Mouse (Mus musculus) myocyte (in vitro differentiated cells): Measurements from ENCODE around the gene Hist1h1c. TPM values are rescaled to one million over a fixed set of nuclear protein-coding genes. Genes with fewer than 3 reads are reported as not detected.
"Not testable (repeated sequence)": the region's sequence is repeated elsewhere in the genome, so short reads cannot be mapped to it uniquely, and the experiment has no call there.

Experiments used
- H3K27me3 ChIP-seq: one replicate; pipeline ENCODE4 v1.6.1; 2011; ENCODE audit not compliant: control insufficient read depth, insufficient read depth, insufficient read length
- H3K36me3 ChIP-seq: one replicate; pipeline ENCODE4 v1.6.1; 2011; ENCODE audit not compliant: control insufficient read depth, insufficient read depth
- H3K4me2 ChIP-seq: one replicate; pipeline ENCODE4 v1.6.1; 2011; ENCODE audit warnings: low read depth, control low read depth
- H3K4me3 ChIP-seq: one replicate; pipeline ENCODE4 v1.5.1; 2011; ENCODE audit warnings: mild to moderate bottlenecking, control low read depth, moderate library complexity
- H3K79me2 ChIP-seq: one replicate; pipeline ENCODE4 v1.6.1; 2011; ENCODE audit not compliant: control insufficient read depth, insufficient read depth
- H3ac ChIP-seq: one replicate; pipeline ENCODE4 v1.6.1; 2011; ENCODE audit not compliant: control insufficient read depth, insufficient read length
- CEBPB ChIP-seq: IDR thresholded peaks from 2 replicates; pipeline ENCODE4 v1.6.1; 2011; ENCODE audit warnings: mild to moderate bottlenecking, moderate library complexity; ENCODE audit not compliant: poor library complexity, insufficient read depth, severe bottlenecking
- E2F4 ChIP-seq: IDR thresholded peaks from one replicate; pipeline ENCODE4 v1.6.1; 2011; ENCODE audit warnings: mild to moderate bottlenecking, control low read depth, moderate library complexity; ENCODE audit not compliant: insufficient read depth
- MAX ChIP-seq: IDR thresholded peaks from one replicate; pipeline ENCODE4 v1.6.1; 2011; ENCODE audit warnings: low read depth, mild to moderate bottlenecking, control low read depth
- MYOD1 ChIP-seq, 3 experiments: IDR thresholded peaks; one replicate each; pipeline ENCODE4 v1.6.1; 2011; ENCODE audit warnings: control low read depth in 2 of 3, low read depth in 2 of 3, mild to moderate bottlenecking in 2 of 3, moderate library complexity in 1 of 3; ENCODE audit not compliant: insufficient read length in 2 of 3, control insufficient read depth in 1 of 3
- MYOG ChIP-seq, 3 experiments: IDR thresholded peaks; one replicate each; pipeline ENCODE4 v1.6.1; 2011; ENCODE audit warnings: control low read depth in 2 of 3, low read depth in 2 of 3, mild to moderate bottlenecking in 2 of 3; ENCODE audit not compliant: insufficient read length in 2 of 3, control insufficient read depth in 1 of 3, insufficient read depth in 1 of 3
- POLR2A ChIP-seq: IDR thresholded peaks from one replicate; pipeline ENCODE4 v1.6.1; 2011; ENCODE audit warnings: low read depth, mild to moderate bottlenecking, control low read depth, moderate library complexity; ENCODE audit not compliant: insufficient read length
- POLR2AphosphoS2 ChIP-seq: IDR thresholded peaks from one replicate; pipeline ENCODE4 v1.6.1; 2011; ENCODE audit warnings: low read depth, control low read depth; ENCODE audit not compliant: insufficient read length
- REST ChIP-seq: IDR thresholded peaks from one replicate; pipeline ENCODE4 v1.6.1; 2011; ENCODE audit warnings: mild to moderate bottlenecking, control low read depth, moderate library complexity; ENCODE audit not compliant: insufficient read depth, insufficient read length
- SRF ChIP-seq: IDR thresholded peaks from one replicate; pipeline ENCODE4 v1.6.1; 2011; ENCODE audit warnings: low read depth; ENCODE audit not compliant: control insufficient read depth, insufficient read length
- TCF12 ChIP-seq: IDR thresholded peaks from one replicate; pipeline ENCODE4 v1.6.1; 2011; ENCODE audit warnings: mild to moderate bottlenecking, control low read depth; ENCODE audit not compliant: poor library complexity, insufficient read depth, severe bottlenecking
- TCF3 ChIP-seq: IDR thresholded peaks from one replicate; pipeline ENCODE4 v1.6.1; 2011; ENCODE audit warnings: low read depth, control low read depth; ENCODE audit not compliant: insufficient read length
- USF1 ChIP-seq: IDR thresholded peaks from one replicate; pipeline ENCODE4 v1.6.1; 2011; ENCODE audit warnings: low read depth, mild to moderate bottlenecking, control low read depth, moderate library complexity
- polyA plus RNA-seq: library from polyadenylated mRNA; unstranded; fragments of >200 nt; fragmentation: generic; extraction: Trizol; gene quantifications from one replicate; pipeline ENCODE4 v1.2.1, GENCODE M21; 2012; ENCODE audit warnings: missing spikeins

Hist1h1c gene
- polyA plus RNA-seq, 1 experiment: 273 TPM

GRCm38 (mm10) chr13:23760972-23761864 is 22.6 kb downstream of the Hist1h1c start, which contains the start of gene Hist1h4a:
Gene Hist1h4a (minus strand): TSS chr13:23761230.
- TF ChIP-seq REST (no peak), CEBPB (no peak), TCF3 (no peak), E2F4 (peak; percentile 94), MYOD1 (IDR thresholded peaks at IDR 0.05; ENCODE audit: control insufficient read depth in 1 of 3, insufficient read length in 2 of 3, low read depth in 2 of 3) (no peak), MYOG (IDR thresholded peaks at IDR 0.05; ENCODE audit: control insufficient read depth in 1 of 3, insufficient read depth in 1 of 3, insufficient read length in 2 of 3, low read depth in 2 of 3) (no peak), POLR2A (peak; percentile 77), USF1 (no peak), POLR2AphosphoS2 (peak; percentile 91), SRF (peak; percentile 46), TCF12 (no peak), MAX (no peak)
- H3K4me2 ChIP-seq: peak within 1 kb of the TSS; percentile 96
- H3K36me3 ChIP-seq: no peaks in the 10 kb centered on the region
- H3ac ChIP-seq: no peak within 1 kb of the TSS
- peak within 1 kb of the TSS; percentile 29 for H3K4me3 ChIP-seq
- H3K27me3 ChIP-seq: no peaks in the 10 kb centered on the region
- H3K79me2 ChIP-seq: no peaks in the 10 kb centered on the region

- H3K4me2 ChIP-seq: peak within 1 kb of the TSS; percentile 100
- not testable (repeated sequence) for H3K79me2 ChIP-seq
- TF ChIP-seq POLR2AphosphoS2: peak; percentile 91
- TF ChIP-seq POLR2A: peak; percentile 87
These were observed 23.5 kb downstream of the Hist1h1c start, which contains the start of gene Hist1h3a for GRCm38 (mm10) chr13:23761871-23762821. Gene Hist1h3a (minus strand): TSS chr13:23762386.

DNA sequence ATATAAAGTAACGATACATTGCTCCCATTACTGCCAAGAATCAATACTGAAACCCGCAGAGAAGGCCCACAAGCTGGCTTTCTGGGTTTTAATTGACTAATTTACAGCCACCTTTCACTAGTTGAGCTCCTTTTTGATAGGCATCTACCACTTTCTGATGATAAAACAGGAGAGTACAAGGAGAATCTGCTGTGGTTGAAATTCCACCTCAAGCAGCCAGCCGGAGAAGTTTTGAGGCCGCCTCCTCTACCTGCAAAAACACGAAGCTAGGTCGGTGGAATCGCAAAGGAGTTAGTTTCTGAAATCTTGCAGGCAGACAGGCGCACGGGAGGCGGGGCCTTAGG is 24.6 kb downstream of the Hist1h1c start:
- TF ChIP-seq SRF: no peak
- no peak for TF ChIP-seq CEBPB
- TF ChIP-seq MAX: no peak
- TF ChIP-seq POLR2AphosphoS2: no peak
- no peak for TF ChIP-seq USF1
- no peak for TF ChIP-seq TCF12
- no peak for TF ChIP-seq POLR2A
- no peak for TF ChIP-seq MYOG (IDR thresholded peaks at IDR 0.05; ENCODE audit: control insufficient read depth in 1 of 3, insufficient read depth in 1 of 3, insufficient read length in 2 of 3, low read depth in 2 of 3)
- no peak for TF ChIP-seq REST
- no peak for TF ChIP-seq TCF3
- TF ChIP-seq E2F4: no peak
- TF ChIP-seq MYOD1 (IDR thresholded peaks at IDR 0.05; ENCODE audit: control insufficient read depth in 1 of 3, insufficient read length in 2 of 3, low read depth in 2 of 3): no peak
- Histone ChIP-seq H3K4me3 (peak overlapping the region; percentile 29), H3ac (no peak overlapping the region)

More at GRCm38 (mm10) chr13:23761871-23762821, 23.5 kb downstream of the Hist1h1c start, which contains the start of gene Hist1h3a:
- not testable (repeated sequence) for H3ac ChIP-seq, H3K27me3 ChIP-seq, H3K36me3 ChIP-seq
- H3K4me3 ChIP-seq: peak within 1 kb of the TSS; percentile 29

DNA sequence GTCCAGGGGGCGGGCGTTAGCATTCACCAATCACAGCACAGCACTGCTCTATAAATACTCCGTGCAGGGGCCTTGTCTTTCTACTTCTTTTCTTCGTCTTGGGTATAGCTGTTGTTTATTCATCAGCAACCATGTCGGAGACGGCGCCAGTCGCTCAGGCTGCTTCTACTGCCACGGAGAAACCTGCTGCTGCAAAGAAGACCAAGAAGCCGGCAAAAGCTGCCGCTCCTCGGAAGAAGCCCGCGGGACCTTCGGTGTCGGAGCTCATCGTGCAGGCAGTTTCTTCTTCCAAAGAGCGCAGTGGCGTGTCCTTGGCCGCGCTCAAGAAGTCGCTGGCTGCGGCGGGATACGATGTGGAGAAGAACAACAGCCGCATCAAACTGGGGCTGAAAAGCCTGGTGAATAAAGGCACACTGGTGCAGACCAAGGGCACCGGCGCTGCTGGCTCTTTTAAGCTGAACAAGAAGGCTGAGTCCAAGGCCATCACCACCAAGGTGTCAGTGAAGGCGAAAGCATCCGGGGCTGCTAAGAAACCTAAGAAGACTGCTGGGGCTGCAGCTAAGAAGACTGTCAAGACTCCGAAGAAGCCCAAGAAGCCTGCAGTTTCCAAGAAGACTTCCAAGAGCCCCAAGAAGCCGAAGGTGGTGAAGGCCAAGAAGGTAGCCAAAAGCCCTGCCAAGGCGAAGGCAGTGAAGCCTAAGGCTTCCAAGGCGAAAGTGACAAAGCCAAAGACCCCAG is 25.1 kb downstream of the Hist1h1c start, which contains the start of gene Hist1h1a:
Gene Hist1h1a, plus strand, starts transcription at position 81 of the 738 bp plus-strand sequence.
- no peaks in the 10 kb centered on the region for H3K27me3 ChIP-seq
- no peaks in the 10 kb centered on the region for H3K79me2 ChIP-seq
- peak within 1 kb of the TSS; percentile 29 for H3K4me3 ChIP-seq
- H3K36me3 ChIP-seq: no peaks in the 10 kb centered on the region
- peak within 1 kb of the TSS; percentile 100 for H3K4me2 ChIP-seq
- TF ChIP-seq TCF12 (no peak), POLR2A (peak; percentile 75), POLR2AphosphoS2 (peak; percentile 87), SRF (no peak), CEBPB (no peak)
- H3ac ChIP-seq: no peak within 1 kb of the TSS

More for the DNA sequence above, 24.6 kb downstream of the Hist1h1c start:
- H3K36me3 ChIP-seq: no peaks in the 10 kb centered on the region
- H3K27me3 ChIP-seq: no peaks in the 10 kb centered on the region
- peak overlapping the region; percentile 100 for H3K4me2 ChIP-seq
- H3K79me2 ChIP-seq: no peaks in the 10 kb centered on the region
